Mouse (Mus musculus) liver, embryonic 14.5 days (tissue): Measurements from ENCODE around the gene Olfr1323. TPM values are rescaled to one million over a fixed set of nuclear protein-coding genes. Genes with fewer than 3 reads are reported as not detected.

Experiments
- ATAC-seq: fragments of 200-750 bp; cut with Nextera tagmentation; 2 replicates; pipeline ENCODE4 v1.8.0; 2017; ENCODE audit warnings: moderate number of reproducible peaks, mild to moderate bottlenecking, moderate library complexity; ENCODE audit not compliant: insufficient read depth
- DNase-seq, 3 experiments: peaks; one replicate each; pipeline ENCODE4 v3.0.0-alpha.2; 2012 to 2013; ENCODE audit warnings: low read depth in 3 of 3, low spot score in 3 of 3
- H3K27ac ChIP-seq: fragments of 300-500 bp; sonication (generic); 2 replicates; pipeline ENCODE4 v1.5.1; 2014; ENCODE audit warnings: moderate library complexity, mild to moderate bottlenecking, control low read depth, inconsistent platforms
- H3K27me3 ChIP-seq: fragments of 300-500 bp; sonication (generic); 2 replicates; pipeline ENCODE4 v1.6.1; 2014; ENCODE audit warnings: mild to moderate bottlenecking, low read length, moderate library complexity; ENCODE audit not compliant: control insufficient read depth, insufficient read depth
- H3K36me3 ChIP-seq: fragments of 300-500 bp; sonication (generic); replicated peaks from 2 replicates; pipeline ENCODE4 v1.6.1; 2014; ENCODE audit warnings: low read depth; ENCODE audit not compliant: control insufficient read depth, insufficient read depth
- H3K4me1 ChIP-seq, 2 experiments: fragments of 200-500 bp in 1 of 2; fragments of 300-500 bp in 1 of 2; sonication (generic) in 1 of 2; replicated peaks; 2 replicates each; pipeline ENCODE4 v1.6.1; 2012 to 2014; ENCODE audit warnings: antibody characterized with exemption in 1 of 2, inconsistent platforms in 1 of 2, low read length in 1 of 2; ENCODE audit not compliant: control insufficient read depth in 2 of 2, insufficient read depth in 2 of 2
- H3K4me2 ChIP-seq: fragments of 300-500 bp; sonication (generic); 2 replicates; pipeline ENCODE4 v1.6.1; 2014; ENCODE audit warnings: low read depth, mild to moderate bottlenecking, control low read depth, moderate library complexity
- H3K4me3 ChIP-seq, 2 experiments: fragments of 200-500 bp in 1 of 2; fragments of 300-500 bp in 1 of 2; sonication (generic) in 1 of 2; 2 replicates each; pipeline ENCODE4 v1.5.1; 2012 to 2014; ENCODE audit warnings: low read depth in 2 of 2, low read length in 2 of 2, mild to moderate bottlenecking in 2 of 2, control low read depth in 1 of 2, inconsistent platforms in 1 of 2, moderate library complexity in 1 of 2; ENCODE audit not compliant: insufficient read depth in 1 of 2
- H3K9ac ChIP-seq: fragments of 300-500 bp; sonication (generic); replicated peaks from 2 replicates; pipeline ENCODE4 v1.6.1; 2014; ENCODE audit warnings: mild to moderate bottlenecking, control low read depth, moderate library complexity
- H3K9me3 ChIP-seq: fragments of 300-500 bp; sonication (generic); 2 replicates; pipeline ENCODE4 v1.6.1; 2016; ENCODE audit warnings: low read length, mixed read lengths; ENCODE audit not compliant: control insufficient read depth
- CTCF ChIP-seq: IDR thresholded peaks from 2 replicates; pipeline ENCODE4 v1.5.1; 2016; ENCODE audit warnings: antibody characterized with exemption, low read depth, control low read depth
- EP300 ChIP-seq: IDR thresholded peaks from 2 replicates; pipeline ENCODE4 v1.6.1; 2016; ENCODE audit warnings: antibody characterized with exemption, low read depth
- WGBS: fragments of 180-500 bp; shearing (Covaris S2); extraction: QIAGEN DNeasy Blood & Tissue Kit; methylation state at CpG from one replicate; pipeline ENCODE4 v1.1.7; 2014; ENCODE audit not compliant: insufficient replicate concordance; 5-methylcytosine and 5-hydroxymethylcytosine counted together
- polyA plus RNA-seq, 2 experiments: library from polyadenylated mRNA; depleted of rRNA in 1 of 2; stranded (reverse) in 1 of 2; unstranded in 1 of 2; fragments of >200 nt; fragmentation: Nextera tagmentation in 1 of 2; extraction: Ambion mirVana in 1 of 2; gene quantifications; 2 replicates each; pipeline versions ENCODE4 v1.2.1 to v1.2.3; 2012 to 2014

Gene Olfr1323
- polyA plus RNA-seq (2012; rRNA removed) (not detected in 2 replicates), polyA plus RNA-seq (2014; fragmentation: Nextera tagmentation; extraction: Ambion mirVana) (not detected in 2 replicates)

DNA sequence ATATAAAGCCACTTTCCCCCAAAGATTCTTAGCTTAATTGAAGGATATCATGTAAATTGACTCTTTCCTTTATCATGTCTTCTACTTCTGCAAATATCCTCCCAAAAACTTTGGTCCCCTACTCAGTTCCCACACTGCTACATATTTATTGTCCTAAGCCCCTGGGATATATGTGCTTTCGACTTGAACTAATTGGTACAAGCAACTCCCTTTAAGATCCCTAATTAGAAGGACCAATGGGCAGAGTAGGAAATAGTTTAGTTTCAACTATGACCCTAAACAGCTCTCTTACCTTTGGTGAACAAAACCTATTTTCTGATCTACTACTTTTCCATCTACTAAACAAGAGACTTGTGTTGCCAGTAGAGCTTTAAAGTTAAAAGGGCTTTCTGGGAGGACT, at the start of gene Olfr1323:
TSS of gene Olfr1323 (minus strand) at position 101 of the 400 bp plus-strand sequence.
- Histone ChIP-seq H3K36me3 (no peaks in the 10 kb centered on the region), H3K4me1 (no peaks in the 10 kb centered on the region), H3K4me2 (no peak within 1 kb of the TSS), H3K9ac (no peak within 1 kb of the TSS), H3K27ac (no peak within 1 kb of the TSS), H3K9me3 (no peaks in the 10 kb centered on the region), H3K4me3 (no peak within 1 kb of the TSS), H3K27me3 (no peaks in the 10 kb centered on the region)
- DNase-seq, result no peak
- TF ChIP-seq EP300 (no peak), CTCF (no peak)
- no peak for ATAC-seq
- WGBS, result 61% methylated on average over 1 of the region's 1 CpGs

- ATAC-seq (no peak), DNase-seq (no peak)
- Histone ChIP-seq H3K4me3 (no peak overlapping the region), H3K9me3 (no peaks in the 10 kb centered on the region), H3K36me3 (no peaks in the 10 kb centered on the region), H3K27me3 (no peaks in the 10 kb centered on the region), H3K4me1 (no peaks in the 10 kb centered on the region), H3K9ac (no peak overlapping the region), H3K4me2 (no peak overlapping the region), H3K27ac (no peak overlapping the region)
- TF ChIP-seq CTCF, result no peak
- no peak for TF ChIP-seq EP300
- WGBS, result 41% methylated on average over 3 of the region's 4 CpGs
These were observed 6.9 kb downstream of the Olfr1323 start for GRCm38 (mm10) chrX:50012242-50012641.

Other genes starting within 250 kb of the Olfr1323 start
- gene Igsf1, start 221.6 kb downstream of the Olfr1323 start, polyA plus RNA-seq (2012; rRNA removed), result 24.6 and 26.6 TPM in 2 replicates
- gene Igsf1, start 221.6 kb downstream of the Olfr1323 start, polyA plus RNA-seq (2014; fragmentation: Nextera tagmentation; extraction: Ambion mirVana), result 35.6 and 39.1 TPM in 2 replicates
- gene Olfr1322, start 127.9 kb downstream of the Olfr1323 start, polyA plus RNA-seq (2012; rRNA removed), result not detected in 2 replicates
- gene Olfr1322, start 127.9 kb downstream of the Olfr1323 start, polyA plus RNA-seq (2014; fragmentation: Nextera tagmentation; extraction: Ambion mirVana), result not detected in 2 replicates